Mouse (Mus musculus): ENCODE results near the gene Rpl3l. TPM values are rescaled to one million over a fixed set of nuclear protein-coding genes. Genes with fewer than 3 reads are reported as not detected.

Gene Rpl3l
- total and polyA plus RNA-seq, 2 experiments from 2014 or later = not detected

GRCm38 (mm10) chr17:24743896-24744295 lies 16.3 kb downstream of the Rpl3l start:
- no peak for TF ChIP-seq CTCF (IDR thresholded peaks at IDR 0.05; ENCODE audit: low read depth)
- DNase-seq (no peak), ATAC-seq (no peak)
- no peak overlapping the region for H3K9ac ChIP-seq
- H3K4me1 ChIP-seq (ENCODE audit: insufficient read depth) = no peaks in the 10 kb centered on the region
- 73% methylated on average over 5 of the region's 5 CpGs for WGBS
- no peaks in the 10 kb centered on the region for H3K9me3 ChIP-seq (ENCODE audit: low read length)
- H3K4me3 ChIP-seq (ENCODE audit: low read depth, low read length) = no peak overlapping the region
- peaks cover 5% of the 10 kb centered on the region; the same call in 1 of the 2 replicates for H3K36me3 ChIP-seq (ENCODE audit: insufficient read depth)
- no peak overlapping the region for H3K27ac ChIP-seq (ENCODE audit: low read depth, low read length)
- H3K4me2 ChIP-seq (ENCODE audit: low read depth) = no peak overlapping the region
- no peaks in the 10 kb centered on the region for H3K27me3 ChIP-seq (ENCODE audit: insufficient read depth, low read length)

DNA sequence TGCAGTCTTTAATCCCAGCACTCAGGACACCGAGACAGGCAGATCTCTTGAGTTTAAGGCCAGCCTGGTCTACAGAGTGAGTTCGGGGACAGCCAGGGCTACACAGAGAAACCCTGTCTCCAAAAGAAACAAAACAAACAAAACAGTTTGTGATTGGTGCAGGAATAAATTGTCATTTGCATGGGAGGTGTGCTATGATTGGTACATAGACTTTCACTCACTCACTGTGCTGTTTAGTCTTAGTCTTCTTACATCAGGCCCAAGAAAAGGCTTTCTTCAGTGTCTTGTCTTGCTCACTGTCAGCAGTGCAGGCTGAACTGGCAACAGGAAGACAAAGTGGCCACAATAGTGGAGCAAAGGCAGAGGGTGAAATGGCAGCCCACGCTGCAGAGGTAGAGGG lies 16.8 kb downstream of the Rpl3l start:
- WGBS = 83% methylated on average over 3 of the region's 3 CpGs
- no peak for ATAC-seq

DNA sequence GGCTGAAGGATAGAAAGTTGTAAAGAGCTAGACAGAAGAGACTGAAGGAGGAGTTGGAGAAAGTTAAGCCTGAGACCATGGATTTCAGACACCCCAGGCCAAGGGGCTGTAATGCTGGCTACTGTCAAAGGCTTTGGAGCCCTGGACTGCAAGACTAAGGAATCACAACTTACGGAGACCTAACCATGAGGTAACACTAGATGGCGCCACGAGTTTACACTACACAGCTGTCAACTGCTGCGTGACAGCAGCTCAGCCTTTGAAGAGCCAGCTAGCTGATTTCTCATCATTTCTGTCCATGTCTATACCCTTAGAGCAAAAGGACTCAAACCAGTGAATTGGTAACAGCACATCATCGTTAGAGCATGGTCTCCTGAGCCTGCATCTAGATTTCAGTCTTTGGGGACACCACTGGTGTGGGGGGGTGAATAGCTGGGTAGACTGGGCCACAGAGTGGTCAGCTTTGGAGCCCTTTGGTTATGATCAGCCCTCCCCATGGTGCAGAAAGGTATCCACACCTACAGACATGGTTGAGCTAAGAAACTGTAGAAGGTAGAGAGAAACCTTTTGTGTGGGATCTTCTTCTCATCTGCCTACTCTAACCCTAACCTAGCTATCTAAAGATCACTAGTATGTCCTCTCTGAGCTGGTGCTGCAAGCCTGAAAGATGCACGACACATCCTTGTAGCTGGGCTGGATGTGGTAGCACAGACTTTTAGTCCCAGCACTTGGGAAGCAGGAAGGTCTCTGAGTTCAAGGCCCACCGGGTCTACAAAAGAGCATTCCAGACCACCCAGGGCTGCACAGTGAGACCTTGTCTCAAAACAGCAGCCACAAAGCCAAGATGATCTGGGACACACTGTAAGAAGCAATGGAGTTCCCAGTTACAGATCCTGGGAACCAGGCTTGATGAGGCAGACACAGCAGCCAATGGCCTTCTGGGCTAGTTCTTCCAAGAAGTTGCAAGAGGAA lies 18.2 kb downstream of the Rpl3l start:
- H3K4me1 ChIP-seq (ENCODE audit: insufficient read depth) = no peaks in the 10 kb centered on the region

More for the DNA sequence above, 16.8 kb downstream of the Rpl3l start:
- no peak for DNase-seq
- no peak for TF ChIP-seq CTCF (IDR thresholded peaks at IDR 0.05; ENCODE audit: low read depth)
- no peak overlapping the region for H3K27ac ChIP-seq (ENCODE audit: low read depth, low read length)
- no peaks in the 10 kb centered on the region for H3K9me3 ChIP-seq (ENCODE audit: low read length)
- H3K36me3 ChIP-seq (ENCODE audit: insufficient read depth) = peaks cover 5% of the 10 kb centered on the region; the same call in 1 of the 2 replicates
- no peaks in the 10 kb centered on the region for H3K4me1 ChIP-seq (ENCODE audit: insufficient read depth)
- H3K9ac ChIP-seq = no peak overlapping the region
- no peak overlapping the region for H3K4me3 ChIP-seq (ENCODE audit: low read depth, low read length)
- no peaks in the 10 kb centered on the region for H3K27me3 ChIP-seq (ENCODE audit: insufficient read depth, low read length)
- H3K4me2 ChIP-seq (ENCODE audit: low read depth) = no peak overlapping the region

GRCm38 (mm10) chr17:24746986-24747385 lies 19.4 kb downstream of the Rpl3l start:
- Histone ChIP-seq H3K27me3 (ENCODE audit: insufficient read depth, low read length) (peaks cover 5% of the 10 kb centered on the region), H3K9me3 (ENCODE audit: low read length) (no peaks in the 10 kb centered on the region), H3K4me2 (ENCODE audit: low read depth) (no peak overlapping the region), H3K9ac (no peak overlapping the region), H3K36me3 (ENCODE audit: insufficient read depth) (peaks cover 2% of the 10 kb centered on the region; the same call in 1 of the 2 replicates), H3K4me1 (ENCODE audit: insufficient read depth) (no peaks in the 10 kb centered on the region), H3K27ac (ENCODE audit: low read depth, low read length) (no peak overlapping the region), H3K4me3 (ENCODE audit: low read depth, low read length) (no peak overlapping the region)
- WGBS = 62% methylated on average over 4 of the region's 4 CpGs
- ATAC-seq (no peak), DNase-seq (no peak)
- no peak for TF ChIP-seq CTCF (IDR thresholded peaks at IDR 0.05; ENCODE audit: low read depth)

More for the DNA sequence above, 18.2 kb downstream of the Rpl3l start:
- no peak overlapping the region for H3K9ac ChIP-seq
- 21% methylated on average over 7 of the region's 7 CpGs for WGBS
- peaks cover 5% of the 10 kb centered on the region for H3K27me3 ChIP-seq (ENCODE audit: insufficient read depth, low read length)
- H3K4me2 ChIP-seq (ENCODE audit: low read depth) = no peak overlapping the region
- no peaks in the 10 kb centered on the region for H3K9me3 ChIP-seq (ENCODE audit: low read length)
- no peak overlapping the region for H3K27ac ChIP-seq (ENCODE audit: low read depth, low read length)
- peaks cover 5% of the 10 kb centered on the region; the same call in 1 of the 2 replicates for H3K36me3 ChIP-seq (ENCODE audit: insufficient read depth)
- no peak overlapping the region for H3K4me3 ChIP-seq (ENCODE audit: low read depth, low read length)
- DNase-seq (peak; percentile 91), ATAC-seq (peak; percentile 89)
- peak; percentile 92 for TF ChIP-seq CTCF (IDR thresholded peaks at IDR 0.05; ENCODE audit: low read depth)

DNA sequence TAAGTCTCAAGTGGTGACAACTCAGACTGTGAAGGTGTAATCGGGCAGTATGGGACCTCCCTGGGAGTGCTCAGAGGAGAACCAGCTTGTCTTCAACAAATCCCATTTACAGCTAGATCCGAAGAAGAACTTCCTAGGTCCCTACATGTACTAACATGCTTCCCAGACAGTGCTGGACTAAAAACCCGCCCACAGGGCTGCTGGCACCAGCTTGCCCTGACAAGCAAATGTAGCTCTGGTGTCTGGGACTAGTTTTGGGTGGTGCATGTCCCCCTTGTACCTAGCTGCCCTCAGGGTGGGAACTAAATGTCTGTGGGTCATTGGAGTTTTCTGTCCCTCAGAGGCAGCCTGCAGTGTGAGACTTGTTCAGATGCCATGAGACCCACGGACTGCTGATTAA lies 23.9 kb downstream of the Rpl3l start:
- H3K4me3 ChIP-seq (ENCODE audit: low read depth, low read length) = no peak overlapping the region
- 18% methylated on average over 4 of the region's 4 CpGs for WGBS
- no peak overlapping the region for H3K9ac ChIP-seq
- no peak for TF ChIP-seq CTCF (IDR thresholded peaks at IDR 0.05; ENCODE audit: low read depth)
- no peaks in the 10 kb centered on the region for H3K9me3 ChIP-seq (ENCODE audit: low read length)
- peaks cover 37% of the 10 kb centered on the region for H3K27me3 ChIP-seq (ENCODE audit: insufficient read depth, low read length)
- no peak overlapping the region for H3K4me2 ChIP-seq (ENCODE audit: low read depth)
- no peaks in the 10 kb centered on the region for H3K36me3 ChIP-seq (ENCODE audit: insufficient read depth)
- H3K4me1 ChIP-seq (ENCODE audit: insufficient read depth) = peaks cover 4% of the 10 kb centered on the region; the same call in 1 of the 2 replicates
- DNase-seq (no peak), ATAC-seq (no peak)
- no peak overlapping the region for H3K27ac ChIP-seq (ENCODE audit: low read depth, low read length)

GRCm38 (mm10) chr17:24752415-24753394 lies 25.1 kb downstream of the Rpl3l start, which contains the start of gene Hs3st6:
Hs3st6 (plus strand) TSS chr17:24752988.
- peak; percentile 27; the same call in 1 of the 2 replicates for ATAC-seq
- no peaks in the 10 kb centered on the region for H3K36me3 ChIP-seq (ENCODE audit: insufficient read depth)
- H3K27me3 ChIP-seq (ENCODE audit: insufficient read depth, low read length) = peaks cover 37% of the 10 kb centered on the region
- H3K4me1 ChIP-seq (ENCODE audit: insufficient read depth) = peaks cover 4% of the 10 kb centered on the region; the same call in 1 of the 2 replicates
- H3K4me3 ChIP-seq (ENCODE audit: low read depth, low read length) = peak within 1 kb of the TSS; percentile 37
- 0 out of 2 replicates have a peak within 1 kb of the TSS, but pooled peaks have one; percentile 14 for H3K9ac ChIP-seq
- TF ChIP-seq CTCF (IDR thresholded peaks at IDR 0.05; ENCODE audit: low read depth) = no peak
- H3K27ac ChIP-seq (ENCODE audit: low read depth, low read length) = no peak within 1 kb of the TSS
- no peak for DNase-seq
- peak within 1 kb of the TSS; percentile 72 for H3K4me2 ChIP-seq (ENCODE audit: low read depth)
- H3K9me3 ChIP-seq (ENCODE audit: low read length) = no peaks in the 10 kb centered on the region
- WGBS = 3% methylated on average over 59 of the region's 82 CpGs

Data from forebrain, postnatal 0 days (tissue).